Mouse (Mus musculus) CD4-positive, CD25-positive, alpha-beta regulatory T cell, adult 2 months (primary cell): ENCODE measurements around the gene Cyp19a1.

ENCODE experiments used
- DNase-seq: peaks from one replicate; pipeline ENCODE4 v3.0.0-alpha.2; 2012; ENCODE audit warnings: low read depth, low spot score

Gene Cyp19a1

DNA sequence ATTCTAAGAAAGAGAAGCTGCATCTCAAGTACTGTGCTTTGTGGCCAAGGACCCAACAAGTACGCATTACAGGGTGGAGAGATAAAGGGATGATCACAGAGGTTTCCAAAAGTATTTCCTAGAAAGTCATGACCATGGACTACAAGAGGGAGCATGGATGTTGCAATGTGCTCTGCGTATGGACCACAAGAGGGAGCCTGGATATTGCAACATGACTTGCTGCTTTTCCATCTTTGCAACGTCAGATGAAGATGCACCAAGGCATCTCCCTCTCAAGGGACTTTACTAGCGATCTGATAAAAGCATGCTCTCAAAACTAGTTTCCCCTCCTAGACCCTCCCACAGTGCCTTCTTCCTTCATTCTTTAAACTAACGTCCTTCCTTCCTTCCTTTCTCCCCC lies 98.4 kb downstream of the Cyp19a1 start:
- no peak for DNase-seq

DNA sequence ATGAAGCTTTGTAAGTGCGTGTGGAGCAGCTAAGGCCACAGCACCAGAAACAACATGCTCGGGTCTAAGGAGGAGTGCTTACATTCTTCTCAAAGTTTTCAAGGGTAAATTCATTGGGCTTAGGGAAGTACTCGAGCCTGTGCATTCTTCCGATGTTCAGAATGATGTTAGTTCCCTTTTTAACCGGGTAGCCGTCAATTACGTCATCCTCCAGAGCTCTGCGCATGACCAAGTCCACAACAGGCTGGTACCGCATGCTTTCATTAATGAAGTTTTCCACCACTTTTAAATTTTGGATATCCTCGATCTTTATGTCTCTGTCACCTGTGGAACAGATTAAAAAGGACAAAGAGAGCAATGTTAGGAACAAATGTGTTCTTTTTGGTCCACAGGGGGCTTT lies 99.5 kb downstream of the Cyp19a1 start:
- DNase-seq = no peak

DNA sequence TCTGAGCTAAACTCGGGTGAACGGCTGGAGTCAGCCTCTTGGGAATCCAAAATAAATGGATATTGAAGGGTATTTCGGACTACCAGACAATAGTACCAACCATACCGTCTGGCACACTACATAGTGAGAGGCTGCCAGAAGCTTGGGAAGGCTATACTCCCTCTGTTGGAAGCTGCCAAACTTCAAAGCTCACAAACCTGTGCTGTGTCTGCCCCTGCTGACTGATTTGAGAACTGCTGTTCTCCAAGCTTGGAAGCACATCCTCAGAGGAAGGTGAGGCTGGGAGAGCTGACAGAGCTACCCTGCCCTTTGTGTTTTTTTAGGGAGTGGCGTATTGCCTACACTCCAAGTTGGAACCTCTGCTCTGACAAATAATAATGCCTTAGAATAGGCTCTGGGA lies 104.8 kb downstream of the Cyp19a1 start:
- no peak for DNase-seq

DNA sequence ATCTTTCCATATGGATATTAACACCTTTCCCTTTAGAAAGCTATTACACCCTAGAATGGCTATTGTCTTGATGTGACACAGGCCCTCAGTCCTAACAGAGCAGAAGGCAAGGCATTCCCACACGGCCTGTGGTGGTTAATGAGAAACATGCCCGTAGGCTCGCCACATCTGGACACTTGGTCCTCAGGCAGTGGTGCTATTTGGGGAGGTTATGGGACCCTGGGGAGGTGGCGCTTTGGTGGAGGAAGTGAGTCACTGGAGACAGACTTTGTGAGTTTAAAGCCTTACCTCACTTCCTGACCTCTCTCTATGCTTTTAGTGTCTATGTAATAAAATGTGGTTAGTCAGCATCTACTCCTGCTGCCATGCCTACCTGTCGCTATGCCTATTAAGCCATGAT lies 114.2 kb downstream of the Cyp19a1 start:
- no peak for DNase-seq

DNA sequence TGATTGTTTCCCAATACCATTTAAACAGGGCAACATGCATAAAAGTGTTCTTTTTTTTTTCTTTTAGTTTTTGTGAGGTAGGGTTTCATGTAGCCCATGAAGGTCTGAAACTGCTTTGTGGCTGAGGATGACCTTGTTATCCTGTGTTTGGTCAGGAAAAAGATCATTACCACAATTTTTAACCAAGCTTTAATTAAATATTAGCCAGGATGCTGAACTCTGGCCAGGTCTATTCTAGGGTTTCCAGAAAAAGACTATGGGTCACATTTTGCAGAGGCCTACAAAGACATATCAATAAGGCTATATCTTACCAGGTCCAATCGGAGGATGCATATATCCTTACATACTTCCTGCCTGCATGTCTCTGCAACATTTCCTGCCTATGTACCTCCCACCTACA lies 128.7 kb downstream of the Cyp19a1 start:
- DNase-seq = no peak
